Mouse (Mus musculus): ENCODE results near the gene Clec4g. TPM values are rescaled to one million over a fixed set of nuclear protein-coding genes. Genes with fewer than 3 reads are reported as not detected.

Clec4g gene
- polyA plus RNA-seq, 1 experiment = not detected

DNA sequence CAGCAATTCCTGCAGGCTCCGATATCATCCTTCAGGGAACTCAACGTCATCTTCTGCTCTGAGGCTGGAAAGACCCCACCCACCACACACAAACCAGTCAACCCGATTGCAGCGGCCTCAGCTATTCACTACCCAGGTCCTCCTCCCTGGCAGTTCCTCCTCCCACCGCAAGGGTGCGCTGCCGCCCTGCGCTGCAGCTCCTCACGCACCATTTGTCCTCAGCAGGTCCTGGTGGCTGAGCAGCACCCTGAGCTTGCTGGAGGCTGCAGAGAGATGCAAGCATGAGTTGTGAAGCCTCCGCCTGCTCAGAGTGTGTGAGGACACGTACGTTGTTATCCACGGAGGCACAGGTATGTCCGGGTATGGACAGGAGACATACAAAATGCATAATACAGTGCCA, 1.9 kb downstream of the Clec4g start:
- Histone ChIP-seq H3K4me1 (ENCODE audit: control insufficient read depth, insufficient read depth, low read length) (no peaks in the 10 kb centered on the region), H3K27me3 (ENCODE audit: control insufficient read depth, insufficient read depth, low read length) (no peaks in the 10 kb centered on the region), H3K4me3 (replicated peaks; ENCODE audit: insufficient read depth, low read depth, low read length) (no peak overlapping the region), H3K27ac (ENCODE audit: insufficient read depth, low read length) (no peak overlapping the region)
- 18% methylated on average over 14 of the region's 14 CpGs for WGBS
- TF ChIP-seq CTCF (IDR thresholded peaks at IDR 0.05; ENCODE audit: borderline replicate concordance, insufficient read depth, low read depth, low read length) (peak; percentile 82), POLR2A (IDR thresholded peaks at IDR 0.05; ENCODE audit: borderline replicate concordance, insufficient read depth, low read length) (no peak)
- DNase-seq = peak; percentile 56 to 64

DNA sequence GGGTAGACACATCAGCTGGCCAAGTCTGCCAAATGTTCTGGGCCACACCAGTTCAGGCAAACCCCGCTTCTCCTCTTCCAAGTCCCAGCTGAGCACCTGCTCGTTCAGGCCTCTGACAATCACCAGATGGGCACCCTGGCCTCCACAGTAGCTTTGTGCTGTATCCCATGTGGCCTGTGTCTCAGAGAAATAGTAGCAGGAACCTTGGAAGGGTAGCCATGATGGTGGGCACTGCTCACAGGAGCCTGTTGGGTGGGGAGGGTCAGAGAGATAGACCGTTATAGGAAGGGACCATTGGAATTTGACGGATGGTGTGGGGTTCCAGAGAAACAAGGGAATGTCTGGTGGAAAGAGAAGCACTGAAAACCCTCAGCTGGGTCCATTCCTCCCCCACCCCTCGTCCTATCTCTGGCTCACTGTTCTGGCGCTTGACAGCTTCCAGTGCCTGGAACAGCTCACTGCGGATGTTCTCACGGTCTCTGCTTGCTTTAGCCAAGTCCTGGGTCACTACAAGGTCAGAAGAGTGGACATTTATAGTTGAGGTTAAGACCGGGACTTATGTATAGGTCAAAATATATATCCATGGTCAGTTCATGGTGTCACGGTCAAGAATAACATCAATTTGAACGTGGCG, 3.0 kb downstream of the Clec4g start:
- no peak overlapping the region for H3K4me3 ChIP-seq (replicated peaks; ENCODE audit: insufficient read depth, low read depth, low read length)
- TF ChIP-seq POLR2A (IDR thresholded peaks at IDR 0.05; ENCODE audit: borderline replicate concordance, insufficient read depth, low read length) (no peak), CTCF (IDR thresholded peaks at IDR 0.05; ENCODE audit: borderline replicate concordance, insufficient read depth, low read depth, low read length) (no peak)
- H3K27ac ChIP-seq (ENCODE audit: insufficient read depth, low read length) = no peak overlapping the region
- no peaks in the 10 kb centered on the region for H3K4me1 ChIP-seq (ENCODE audit: control insufficient read depth, insufficient read depth, low read length)
- WGBS = 71% methylated on average over 12 of the region's 12 CpGs
- no peak for DNase-seq
- no peaks in the 10 kb centered on the region for H3K27me3 ChIP-seq (ENCODE audit: control insufficient read depth, insufficient read depth, low read length)

DNA sequence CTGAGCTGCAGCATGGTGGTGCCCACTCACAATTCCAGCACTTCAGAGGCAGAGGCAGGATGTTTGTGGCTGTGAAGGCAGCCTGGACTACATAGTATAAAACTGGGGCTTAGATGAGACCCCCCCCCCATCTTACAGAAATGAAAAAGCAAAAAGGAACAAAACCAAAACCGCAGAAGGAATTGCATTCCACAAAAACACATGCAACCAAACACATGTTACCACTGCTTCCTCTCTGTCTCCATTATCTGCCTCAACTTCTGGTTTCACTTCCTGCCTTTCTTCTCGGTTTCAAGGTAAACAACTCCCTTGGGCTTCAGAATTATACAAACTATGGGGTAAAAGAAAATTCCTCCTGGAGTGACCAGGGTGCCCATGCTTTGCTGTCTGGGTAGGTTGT, 8.8 kb downstream of the Clec4g start:
- Histone ChIP-seq H3K27ac (ENCODE audit: insufficient read depth, low read length) (no peak overlapping the region), H3K4me3 (replicated peaks; ENCODE audit: insufficient read depth, low read depth, low read length) (no peak overlapping the region), H3K4me1 (ENCODE audit: control insufficient read depth, insufficient read depth, low read length) (no peaks in the 10 kb centered on the region), H3K27me3 (ENCODE audit: control insufficient read depth, insufficient read depth, low read length) (no peaks in the 10 kb centered on the region)
- 68% methylated on average over 2 of the region's 2 CpGs for WGBS
- TF ChIP-seq POLR2A (IDR thresholded peaks at IDR 0.05; ENCODE audit: borderline replicate concordance, insufficient read depth, low read length) = no peak
- no peak for TF ChIP-seq CTCF (IDR thresholded peaks at IDR 0.05; ENCODE audit: borderline replicate concordance, insufficient read depth, low read depth, low read length)
- DNase-seq = no peak

DNA sequence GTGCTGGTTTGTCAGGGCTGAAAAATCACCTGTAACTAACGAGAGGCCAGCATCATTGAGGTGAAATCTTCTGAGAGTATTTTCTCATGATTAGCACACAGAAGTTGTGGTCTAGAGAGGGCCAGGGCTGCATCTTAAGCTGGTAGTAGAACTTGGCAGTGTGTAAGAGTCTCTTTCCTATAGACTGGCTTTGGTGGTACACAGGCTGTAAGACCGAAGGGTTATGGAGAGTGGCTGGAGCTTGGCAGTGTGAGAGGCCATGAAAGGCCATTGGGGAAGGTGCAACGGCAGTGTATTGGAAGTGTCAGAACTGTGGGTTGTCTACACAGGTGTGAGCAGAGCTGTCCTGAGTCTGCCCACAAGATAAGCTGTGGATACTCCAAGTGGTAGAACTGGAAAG, 10.1 kb downstream of the Clec4g start:
- Histone ChIP-seq H3K27me3 (ENCODE audit: control insufficient read depth, insufficient read depth, low read length) (no peaks in the 10 kb centered on the region), H3K4me1 (ENCODE audit: control insufficient read depth, insufficient read depth, low read length) (no peaks in the 10 kb centered on the region), H3K27ac (ENCODE audit: insufficient read depth, low read length) (no peak overlapping the region), H3K4me3 (replicated peaks; ENCODE audit: insufficient read depth, low read depth, low read length) (no peak overlapping the region)
- WGBS = 79% methylated on average over 3 of the region's 3 CpGs
- DNase-seq = no peak
- TF ChIP-seq POLR2A (IDR thresholded peaks at IDR 0.05; ENCODE audit: borderline replicate concordance, insufficient read depth, low read length) = no peak
- no peak for TF ChIP-seq CTCF (IDR thresholded peaks at IDR 0.05; ENCODE audit: borderline replicate concordance, insufficient read depth, low read depth, low read length)

DNA sequence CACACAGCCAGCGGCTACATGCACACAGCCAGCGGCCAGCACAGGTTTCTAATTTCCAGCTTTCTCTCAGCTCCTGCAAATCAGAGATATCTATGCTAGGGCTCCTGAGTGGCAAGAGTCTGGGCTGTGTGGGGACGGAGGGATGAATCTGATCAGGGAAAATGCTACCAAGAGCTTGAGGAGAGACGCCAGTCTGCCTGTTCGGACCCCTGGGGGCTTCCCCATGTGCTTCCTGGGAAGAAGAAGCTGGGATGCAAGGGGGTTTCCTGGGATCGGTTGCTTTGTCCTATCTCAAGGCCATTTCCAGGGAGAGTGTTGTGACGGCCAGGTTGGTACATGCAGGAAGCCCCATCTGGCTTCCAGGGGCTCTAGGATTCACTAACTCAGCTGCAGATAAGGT, 12.8 kb downstream of the Clec4g start:
- no peak overlapping the region for H3K4me3 ChIP-seq (replicated peaks; ENCODE audit: insufficient read depth, low read depth, low read length)
- H3K4me1 ChIP-seq (ENCODE audit: control insufficient read depth, insufficient read depth, low read length) = no peaks in the 10 kb centered on the region
- no peaks in the 10 kb centered on the region for H3K27me3 ChIP-seq (ENCODE audit: control insufficient read depth, insufficient read depth, low read length)
- WGBS = 64% methylated on average over 7 of the region's 7 CpGs
- no peak for TF ChIP-seq CTCF (IDR thresholded peaks at IDR 0.05; ENCODE audit: borderline replicate concordance, insufficient read depth, low read depth, low read length)
- TF ChIP-seq POLR2A (IDR thresholded peaks at IDR 0.05; ENCODE audit: borderline replicate concordance, insufficient read depth, low read length) = no peak
- no peak for DNase-seq
- H3K27ac ChIP-seq (ENCODE audit: insufficient read depth, low read length) = no peak overlapping the region

DNA sequence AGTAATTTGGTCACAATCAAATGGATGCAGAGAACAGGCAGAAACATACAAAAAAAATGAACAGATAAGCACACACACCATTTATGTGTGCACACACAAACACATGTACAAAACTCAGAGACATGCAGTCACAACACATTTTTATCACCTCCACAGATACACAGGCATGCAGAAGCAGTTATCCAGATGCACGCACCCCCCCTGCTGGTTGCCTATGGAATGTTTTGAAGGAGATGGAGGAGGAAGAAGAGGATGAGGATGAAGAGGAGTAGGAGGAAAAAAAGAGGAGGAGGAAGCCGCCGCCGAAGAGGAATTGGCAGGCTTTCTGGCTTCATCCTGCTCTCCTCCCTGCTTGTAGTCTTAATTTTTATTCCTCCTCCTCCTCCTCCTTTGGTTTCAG, 14.7 kb downstream of the Clec4g start:
- H3K4me3 ChIP-seq (replicated peaks; ENCODE audit: insufficient read depth, low read depth, low read length) = no peak overlapping the region
- no peak for DNase-seq
- 35% methylated on average over 4 of the region's 4 CpGs for WGBS
- no peaks in the 10 kb centered on the region for H3K27me3 ChIP-seq (ENCODE audit: control insufficient read depth, insufficient read depth, low read length)
- TF ChIP-seq CTCF (IDR thresholded peaks at IDR 0.05; ENCODE audit: borderline replicate concordance, insufficient read depth, low read depth, low read length) (peak; percentile 38; the same call in 1 of the 2 replicates), POLR2A (IDR thresholded peaks at IDR 0.05; ENCODE audit: borderline replicate concordance, insufficient read depth, low read length) (no peak)
- H3K4me1 ChIP-seq (ENCODE audit: control insufficient read depth, insufficient read depth, low read length) = no peaks in the 10 kb centered on the region
- no peak overlapping the region for H3K27ac ChIP-seq (ENCODE audit: insufficient read depth, low read length)

DNA sequence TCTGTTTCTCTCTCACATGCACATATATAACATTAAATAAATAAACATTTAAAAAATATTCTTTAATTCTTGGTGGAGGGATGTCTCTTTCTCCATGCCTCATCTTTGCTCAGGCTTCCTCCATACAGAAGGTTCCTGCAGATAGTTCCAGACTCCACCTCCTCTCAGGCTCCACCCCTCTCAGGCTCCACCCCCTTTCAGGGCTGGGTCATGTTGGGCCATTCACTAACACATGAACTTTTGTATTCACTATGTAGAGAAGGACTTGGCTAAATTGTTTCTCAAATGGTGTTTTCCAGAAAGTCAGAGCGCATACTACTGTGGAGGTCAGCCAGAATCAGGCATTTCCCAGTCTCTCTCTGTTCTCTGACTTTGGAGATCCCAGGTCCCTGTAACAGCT, 19.0 kb downstream of the Clec4g start:
- no peaks in the 10 kb centered on the region for H3K27me3 ChIP-seq (ENCODE audit: control insufficient read depth, insufficient read depth, low read length)
- 95% methylated on average over 1 of the region's 1 CpGs for WGBS
- no peak overlapping the region for H3K27ac ChIP-seq (ENCODE audit: insufficient read depth, low read length)
- DNase-seq = no peak
- no peaks in the 10 kb centered on the region for H3K4me1 ChIP-seq (ENCODE audit: control insufficient read depth, insufficient read depth, low read length)
- no peak overlapping the region for H3K4me3 ChIP-seq (replicated peaks; ENCODE audit: insufficient read depth, low read depth, low read length)
- TF ChIP-seq CTCF (IDR thresholded peaks at IDR 0.05; ENCODE audit: borderline replicate concordance, insufficient read depth, low read depth, low read length) (no peak), POLR2A (IDR thresholded peaks at IDR 0.05; ENCODE audit: borderline replicate concordance, insufficient read depth, low read length) (no peak)

DNA sequence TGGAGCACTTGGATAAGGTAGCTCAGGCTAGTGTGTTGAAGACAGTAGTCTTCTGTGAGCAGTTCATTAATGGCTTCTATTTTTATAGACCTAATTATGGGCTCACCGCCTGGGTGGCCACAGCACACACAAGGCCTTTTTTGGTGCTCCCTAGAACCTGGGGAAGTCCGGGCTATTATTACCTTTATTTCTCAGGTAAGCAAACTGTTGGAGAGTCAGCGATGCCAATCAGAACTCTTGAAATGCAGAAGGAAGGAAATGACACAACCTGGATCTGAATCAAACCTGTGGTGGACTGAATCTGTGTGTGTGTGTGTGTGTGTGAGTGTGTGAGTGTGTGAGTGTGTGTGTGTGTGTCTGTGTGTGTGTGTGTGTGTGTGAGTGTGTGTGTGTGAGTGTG, 26.3 kb downstream of the Clec4g start, which contains the start of gene Fcer2a:
TSS of gene Fcer2a (minus strand) at position 55 of the 400 bp plus-strand sequence.
- WGBS = 89% methylated on average over 3 of the region's 3 CpGs
- Histone ChIP-seq H3K4me1 (ENCODE audit: control insufficient read depth, insufficient read depth, low read length) (no peaks in the 10 kb centered on the region), H3K27me3 (ENCODE audit: control insufficient read depth, insufficient read depth, low read length) (no peaks in the 10 kb centered on the region), H3K27ac (ENCODE audit: insufficient read depth, low read length) (no peak within 1 kb of the TSS), H3K4me3 (replicated peaks; ENCODE audit: insufficient read depth, low read depth, low read length) (no peak within 1 kb of the TSS)
- TF ChIP-seq POLR2A (IDR thresholded peaks at IDR 0.05; ENCODE audit: borderline replicate concordance, insufficient read depth, low read length) (no peak), CTCF (IDR thresholded peaks at IDR 0.05; ENCODE audit: borderline replicate concordance, insufficient read depth, low read depth, low read length) (no peak)
- DNase-seq = no peak

Data from cerebellum, adult 2 months (tissue).